Mouse (Mus musculus) cortical plate, adult 2 months (tissue): ENCODE results near the gene Bcl6b.
A peak's percentile ranks its signal among the peaks of the same experiment; 100 is the strongest.

Experiments used
- CTCF ChIP-seq: fragments of 200-500 bp; IDR thresholded peaks from 2 replicates; pipeline ENCODE4 v1.5.1; 2011; ENCODE audit warnings: mild to moderate bottlenecking, control low read depth, low read length; ENCODE audit not compliant: insufficient read depth; ENCODE audit errors: extremely low read depth
- POLR2A ChIP-seq: fragments of 200-500 bp; IDR thresholded peaks from 2 replicates; pipeline ENCODE4 v1.6.1; 2011; ENCODE audit warnings: mild to moderate bottlenecking, low read length, control low read depth; ENCODE audit not compliant: insufficient read depth; ENCODE audit errors: extremely low read depth

DNA sequence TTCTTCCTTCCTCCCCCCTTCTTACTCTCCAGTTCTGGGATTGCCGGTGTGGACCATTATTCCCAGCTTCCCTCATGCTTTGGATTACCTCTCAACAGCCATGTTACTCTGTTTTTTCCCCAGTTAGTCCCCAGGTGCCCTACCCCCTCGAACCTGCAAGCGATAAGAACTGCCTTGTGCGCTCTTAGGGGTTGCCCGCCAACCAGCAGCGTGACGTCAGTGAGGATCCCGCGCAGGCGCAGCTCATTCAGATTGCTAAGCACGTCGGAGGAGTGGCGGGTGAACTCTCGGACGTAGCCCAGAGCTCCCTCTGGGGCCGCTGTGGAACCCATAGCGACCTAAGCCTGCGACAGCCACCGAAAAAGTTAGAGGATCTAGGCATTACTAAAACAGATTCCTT, 770 bp downstream of the Bcl6b start:
- TF ChIP-seq CTCF (no peak), POLR2A (0 out of 2 replicates have a peak, but pooled peaks have one; percentile 25)
